Mouse (Mus musculus) ovary, adult 10 weeks (tissue): ENCODE data around the gene Znrf2. TPM values are rescaled to one million over a fixed set of nuclear protein-coding genes. Genes with fewer than 3 reads are reported as not detected.

ENCODE experiments used
- polyA plus RNA-seq: library from polyadenylated mRNA; stranded (reverse); fragments of 350-450 nt; fragmentation: Illumina TruSeq; extraction: RNeasy Lipid Tissue Mini Kit (QIAGEN cat#74804); gene quantifications from one replicate; pipeline ENCODE4 v1.2.3, GENCODE M21; 2014

The Znrf2 gene
- 131 TPM for polyA plus RNA-seq

GRCm38 (mm10) chr6:54816388-54817065 lies at the start of gene Znrf2:
TSS of gene Znrf2 (plus strand) at chr6:54816916.

Other genes with a start within 250 kb of the Znrf2 start
- gene Plekha8, start 221.8 kb upstream of the Znrf2 start, polyA plus RNA-seq = 27.1 TPM
- gene Fkbp14, start 219.6 kb upstream of the Znrf2 start, polyA plus RNA-seq = 67.7 TPM
- 25.1 TPM for gene Mturn, start 135.3 kb upstream of the Znrf2 start, polyA plus RNA-seq
- 11.6 TPM for gene Nod1, start 155.7 kb downstream of the Znrf2 start, polyA plus RNA-seq
- gene Ggct, start 176.0 kb downstream of the Znrf2 start, polyA plus RNA-seq = 68.3 TPM
- 126 TPM for gene Gars, start 221.1 kb downstream of the Znrf2 start, polyA plus RNA-seq